Mouse (Mus musculus) bone marrow, adult 2 months (tissue): ENCODE results near the gene Aire.

ENCODE experiments used
- CTCF ChIP-seq: fragments of 200-500 bp; IDR thresholded peaks from 2 replicates; pipeline ENCODE4 v1.5.1; 2011; ENCODE audit warnings: low read length, control low read depth; ENCODE audit not compliant: control insufficient read depth, insufficient read depth
- POLR2A ChIP-seq: fragments of 200-500 bp; IDR thresholded peaks from 2 replicates; pipeline ENCODE4 v1.6.1; 2011; ENCODE audit warnings: low read depth, mild to moderate bottlenecking, control low read depth, low read length, borderline replicate concordance; ENCODE audit not compliant: control insufficient read depth

GRCm38 (mm10) chr10:78084073-78084472 is 40.7 kb upstream of the Aire start:
- TF ChIP-seq CTCF (no peak), POLR2A (no peak)
